Mouse (Mus musculus) stomach, postnatal 0 days (tissue): ENCODE results near the gene Robo4.

ENCODE experiments used
- CTCF ChIP-seq: IDR thresholded peaks from 2 replicates; pipeline ENCODE4 v1.5.1; 2016; ENCODE audit warnings: antibody characterized with exemption, low read depth, mild to moderate bottlenecking, moderate library complexity
- EP300 ChIP-seq: optimal IDR thresholded peaks from 2 replicates; pipeline ENCODE3; 2016; ENCODE audit warnings: antibody characterized with exemption

- no peak for TF ChIP-seq CTCF
- TF ChIP-seq EP300: no peak
These were observed 37.3 kb upstream of the Robo4 start for GRCm38 (mm10) chr9:37364392-37364791.
